Comparison of ENCODE assay signal across 8 mouse cellular contexts in genomic region chr4:130275016-130275822, GRCm38 (mm10). TPM values are rescaled to one million over a fixed set of nuclear protein-coding genes. Genes with fewer than 3 reads are reported as not detected.
DNase-seq lines count a peak whose midpoint lies in the region; ATAC-seq and TF ChIP-seq lines count a peak whose summit lies in the region.

No protein-coding gene starts in this region.

- H3K4me1 ChIP-seq in heart, embryonic 12.5 days (replicated peaks): peaks cover 20% of the 10 kb centered on the region
- peaks cover 9% of the 10 kb centered on the region; the same call in 1 of the 2 replicates for H3K4me1 ChIP-seq in heart, postnatal 0 days (ENCODE audit: control insufficient read depth, insufficient read depth)
- peaks cover 21% of the 10 kb centered on the region for H3K4me1 ChIP-seq in limb, embryonic 13.5 days
- no peaks in the 10 kb centered on the region for H3K4me1 ChIP-seq in midbrain, postnatal 0 days (ENCODE audit: insufficient read depth, low read length)

- TF ChIP-seq EP300 in heart, postnatal 0 days (IDR thresholded peaks at IDR 0.05; ENCODE audit: low read depth): no peak

- no peak for DNase-seq in heart, postnatal 25 days (ENCODE audit: low spot score)
- DNase-seq in cerebellum, postnatal 10 days: peak; percentile 86 to 89
- DNase-seq in heart, postnatal 0 days (ENCODE audit: low spot score): no peak
- DNase-seq in midbrain, postnatal 0 days (ENCODE audit: low spot score): no peak
- no peak for DNase-seq in right cerebral cortex, postnatal 25 days
- no peak for DNase-seq in testis, postnatal 14 days (ENCODE audit: low spot score)

- 0 out of 2 replicates have a peak, but pooled peaks have one; percentile 45 for ATAC-seq in heart, embryonic 12.5 days (ENCODE audit: insufficient number of reproducible peaks, low FRiP score)
- no peak for ATAC-seq in heart, postnatal 0 days (ENCODE audit: insufficient read depth, low read depth)
- ATAC-seq in limb, embryonic 13.5 days (ENCODE audit: low FRiP score, low read depth): peak; percentile 58
- ATAC-seq in midbrain, postnatal 0 days (ENCODE audit: low FRiP score): peak; percentile 22

- H3K9me3 ChIP-seq in heart, embryonic 12.5 days (replicated peaks): no peaks in the 10 kb centered on the region
- H3K9me3 ChIP-seq in heart, postnatal 0 days (replicated peaks; ENCODE audit: control insufficient read depth, low read length): no peaks in the 10 kb centered on the region
- H3K9me3 ChIP-seq in limb, embryonic 13.5 days: no peaks in the 10 kb centered on the region
- no peaks in the 10 kb centered on the region for H3K9me3 ChIP-seq in midbrain, postnatal 0 days (ENCODE audit: low read length)

- peak overlapping the region; percentile 92 for H3K4me2 ChIP-seq in heart, embryonic 12.5 days
- H3K4me2 ChIP-seq in heart, postnatal 0 days (ENCODE audit: low read depth, low read length): peak overlapping the region; percentile 82
- H3K4me2 ChIP-seq in limb, embryonic 13.5 days (replicated peaks): peak overlapping the region; percentile 84
- H3K4me2 ChIP-seq in midbrain, postnatal 0 days (ENCODE audit: low read depth, low read length, poor library complexity, severe bottlenecking): peak overlapping the region; percentile 96

- no peaks in the 10 kb centered on the region for H3K36me3 ChIP-seq in heart, embryonic 12.5 days
- H3K36me3 ChIP-seq in heart, postnatal 0 days (replicated peaks; ENCODE audit: control insufficient read depth, insufficient read depth, low read length): no peaks in the 10 kb centered on the region
- H3K36me3 ChIP-seq in limb, embryonic 13.5 days: peaks cover 9% of the 10 kb centered on the region
- no peaks in the 10 kb centered on the region for H3K36me3 ChIP-seq in midbrain, postnatal 0 days (ENCODE audit: insufficient read depth, low read length)

- intact Hi-C loops in heart, postnatal 25 days (cut with DNase I): no loop called here

- H3K27me3 ChIP-seq in heart, embryonic 12.5 days (replicated peaks): peaks cover 94% of the 10 kb centered on the region
- peaks cover 74% of the 10 kb centered on the region for H3K27me3 ChIP-seq in heart, postnatal 0 days (ENCODE audit: control insufficient read depth, insufficient read depth, low read length)
- H3K27me3 ChIP-seq in limb, embryonic 13.5 days: peaks cover 13% of the 10 kb centered on the region; the same call in 1 of the 2 replicates
- H3K27me3 ChIP-seq in midbrain, postnatal 0 days (ENCODE audit: insufficient read depth, low read length): no peaks in the 10 kb centered on the region

- peak overlapping the region; percentile 66 for H3K9ac ChIP-seq in heart, embryonic 12.5 days
- peak overlapping the region; percentile 18 for H3K9ac ChIP-seq in heart, postnatal 0 days (replicated peaks; ENCODE audit: low read depth, low read length)
- peak overlapping the region; percentile 96 for H3K9ac ChIP-seq in limb, embryonic 13.5 days
- H3K9ac ChIP-seq in midbrain, postnatal 0 days (replicated peaks; ENCODE audit: low read length, poor library complexity, severe bottlenecking): peak overlapping the region; percentile 77

- peak overlapping the region; percentile 56 for H3K4me3 ChIP-seq in heart, embryonic 12.5 days
- H3K4me3 ChIP-seq in heart, postnatal 0 days (ENCODE audit: low read depth, low read length): peak overlapping the region; percentile 49
- peak overlapping the region; percentile 83 for H3K4me3 ChIP-seq in limb, embryonic 13.5 days
- H3K4me3 ChIP-seq in midbrain, postnatal 0 days (ENCODE audit: low read depth, low read length): peak overlapping the region; percentile 70

- whole genome bisulfite sequencing in heart, embryonic 12.5 days: 2% methylated on average over 61 of the region's 62 CpGs
- WGBS in heart, postnatal 0 days: 3% methylated on average over 58 of the region's 62 CpGs
- under 1% methylated on average over 60 of the region's 62 CpGs for WGBS in limb, embryonic 13.5 days
- WGBS in midbrain, postnatal 0 days: under 1% methylated on average over 55 of the region's 62 CpGs

- no peak for TF ChIP-seq CTCF in heart, postnatal 0 days (IDR thresholded peaks at IDR 0.05; ENCODE audit: low read depth)
- no peak for TF ChIP-seq CTCF in midbrain, postnatal 0 days (IDR thresholded peaks at IDR 0.05)

- no peak overlapping the region for H3K27ac ChIP-seq in heart, embryonic 12.5 days (ENCODE audit: poor library complexity, severe bottlenecking)
- no peak overlapping the region for H3K27ac ChIP-seq in heart, postnatal 0 days (ENCODE audit: low read depth)
- peak overlapping the region; percentile 86 for H3K27ac ChIP-seq in limb, embryonic 13.5 days
- peak overlapping the region; percentile 85 for H3K27ac ChIP-seq in midbrain, postnatal 0 days (ENCODE audit: low read depth, low read length)

RNA-seq across cellular contexts. Expression of gene Serinc2, which starts 3.8 kb away (rescaled TPM):
- polyA plus RNA-seq in heart, embryonic 12.5 days (2016; fragmentation: Nextera tagmentation; extraction: Ambion mirVana): 13.6 and 14.1 TPM in 2 replicates
- 1 to 10 TPM; 2.2 to 3.0 TPM for total RNA-seq in heart, postnatal 25 days (2021)
- total RNA-seq in heart, postnatal 0 days (2014; rRNA removed; ENCODE audit: low replicate concordance): 1.3 and 1.9 TPM in 2 replicates
- polyA plus RNA-seq in heart, postnatal 0 days (2015; fragmentation: Nextera tagmentation; extraction: Ambion mirVana): 1.3 TPM in 2 replicates
- polyA plus RNA-seq in limb, embryonic 13.5 days (2015; fragmentation: Nextera tagmentation; extraction: Ambion mirVana): 223 TPM in 2 replicates
- 12.6 and 13.5 TPM in 2 replicates for total RNA-seq in midbrain, postnatal 0 days (2014; rRNA removed)
- polyA plus RNA-seq in midbrain, postnatal 0 days (2015; fragmentation: Nextera tagmentation; extraction: Ambion mirVana): 11.1 and 12.3 TPM in 2 replicates

RNA-seq across cellular contexts. Expression of gene Fabp3, which starts 33.2 kb away (rescaled TPM):
- 762 and 794 TPM in 2 replicates for polyA plus RNA-seq in heart, embryonic 12.5 days (2016; fragmentation: Nextera tagmentation; extraction: Ambion mirVana)
- total RNA-seq in heart, postnatal 25 days (2021): 1,000 to 10,000 TPM; 5,192 to 5,215 TPM
- 2,071 and 3,924 TPM in 2 replicates for total RNA-seq in heart, postnatal 0 days (2014; rRNA removed; ENCODE audit: low replicate concordance)
- 10,729 and 11,746 TPM in 2 replicates for polyA plus RNA-seq in heart, postnatal 0 days (2015; fragmentation: Nextera tagmentation; extraction: Ambion mirVana)
- 24.3 and 27.4 TPM in 2 replicates for polyA plus RNA-seq in limb, embryonic 13.5 days (2015; fragmentation: Nextera tagmentation; extraction: Ambion mirVana)
- total RNA-seq in midbrain, postnatal 0 days (2014; rRNA removed): 143 and 179 TPM in 2 replicates
- 394 and 409 TPM in 2 replicates for polyA plus RNA-seq in midbrain, postnatal 0 days (2015; fragmentation: Nextera tagmentation; extraction: Ambion mirVana)

RNA-seq across cellular contexts. Expression of gene Gm10570, which starts 33.3 kb away (rescaled TPM):
- polyA plus RNA-seq in heart, embryonic 12.5 days (2016; fragmentation: Nextera tagmentation; extraction: Ambion mirVana): 0.88 and 1.5 TPM in 2 replicates
- under 1 TPM in 1 of 2 experiments, not detected in 1; 0.75 TPM for total RNA-seq in heart, postnatal 25 days (2021)
- not detected in 2 replicates for total RNA-seq in heart, postnatal 0 days (2014; rRNA removed; ENCODE audit: low replicate concordance)
- polyA plus RNA-seq in heart, postnatal 0 days (2015; fragmentation: Nextera tagmentation; extraction: Ambion mirVana): 2.1 and 2.8 TPM in 2 replicates
- not detected in 2 replicates for polyA plus RNA-seq in limb, embryonic 13.5 days (2015; fragmentation: Nextera tagmentation; extraction: Ambion mirVana)
- total RNA-seq in midbrain, postnatal 0 days (2014; rRNA removed): 2.1 TPM in 1 of 2 replicates, not detected in the other
- 1.5 and 1.9 TPM in 2 replicates for polyA plus RNA-seq in midbrain, postnatal 0 days (2015; fragmentation: Nextera tagmentation; extraction: Ambion mirVana)

RNA-seq across cellular contexts. Expression of gene Gm853, which starts 53.0 kb away (rescaled TPM):
- polyA plus RNA-seq in heart, embryonic 12.5 days (2016; fragmentation: Nextera tagmentation; extraction: Ambion mirVana): not detected in 2 replicates
- not detected for total RNA-seq in heart, postnatal 25 days (2021)
- not detected in 2 replicates for total RNA-seq in heart, postnatal 0 days (2014; rRNA removed; ENCODE audit: low replicate concordance)
- polyA plus RNA-seq in heart, postnatal 0 days (2015; fragmentation: Nextera tagmentation; extraction: Ambion mirVana): not detected in 2 replicates
- polyA plus RNA-seq in limb, embryonic 13.5 days (2015; fragmentation: Nextera tagmentation; extraction: Ambion mirVana): not detected in 2 replicates
- total RNA-seq in midbrain, postnatal 0 days (2014; rRNA removed): 0.49 TPM in 1 of 2 replicates, not detected in the other
- polyA plus RNA-seq in midbrain, postnatal 0 days (2015; fragmentation: Nextera tagmentation; extraction: Ambion mirVana): not detected in 2 replicates

Comparison
In these comparisons a context has a peak if more than half of its experiments do, and no peak if none do; other contexts are left out.
1. H3K27ac ChIP-seq: peak in limb, embryonic 13.5 days (single experiment) and midbrain, postnatal 0 days (single experiment); none in heart, embryonic 12.5 days (single experiment) and heart, postnatal 0 days (single experiment).
2. H3K9ac ChIP-seq: peak in every context shown above with its lines; median percentile 96 in limb, embryonic 13.5 days; 77 in midbrain, postnatal 0 days; 66 in heart, embryonic 12.5 days; 18 in heart, postnatal 0 days.
3. DNase-seq: peak in cerebellum, postnatal 10 days (2 of 2); none in heart, postnatal 25 days (single experiment), heart, postnatal 0 days (single experiment), midbrain, postnatal 0 days (single experiment), right cerebral cortex, postnatal 25 days (single experiment) and testis, postnatal 14 days (single experiment).
4. RNA of gene Serinc2, which starts 3.8 kb away (polyA plus RNA-seq): 223 TPM in limb, embryonic 13.5 days; 13.6 to 14.1 TPM in heart, embryonic 12.5 days, 11.1 to 12.3 TPM in midbrain, postnatal 0 days and 1.3 TPM in heart, postnatal 0 days; every median in the first group is over 10 times any median in the second.
5. RNA of gene Fabp3, which starts 33.2 kb away (polyA plus RNA-seq): 10,729 to 11,746 TPM in heart, postnatal 0 days, 762 to 794 TPM in heart, embryonic 12.5 days and 394 to 409 TPM in midbrain, postnatal 0 days; 24.3 to 27.4 TPM in limb, embryonic 13.5 days; every median in the first group is over 10 times any median in the second.
6. Peak in every context shown above with its lines, with median percentiles within 50 percentile points of each other: H3K4me2 ChIP-seq and H3K4me3 ChIP-seq.